Mouse (Mus musculus) gastrocnemius, adult 2 months (tissue): ENCODE results near the gene Zfand3. TPM values are rescaled to one million over a fixed set of nuclear protein-coding genes. Genes with fewer than 3 reads are reported as not detected.

ENCODE experiments used
- DNase-seq: peaks from one replicate; pipeline ENCODE4 v3.0.0; 2022
- H3K27ac ChIP-seq: fragments of 200-600 bp; 2 replicates; pipeline ENCODE4 v1.8.1; 2022; ENCODE audit warnings: mild to moderate bottlenecking
- H3K4me3 ChIP-seq: fragments of 200-600 bp; 2 replicates; pipeline ENCODE4 v1.8.1; 2022; ENCODE audit warnings: mild to moderate bottlenecking, moderate library complexity
- CTCF ChIP-seq: fragments of 200-600 bp; IDR thresholded peaks from 2 replicates; pipeline ENCODE4 v1.8.1; 2022; ENCODE audit warnings: antibody characterized with exemption, mild to moderate bottlenecking, moderate library complexity
- intact Hi-C: fragments of 180-260 bp; cut with DNase I; formaldehyde crosslinking; loops from one replicate; pipeline ENCODE4 v1.15.1; 2025
- total RNA-seq, 2 experiments: library from RNA; stranded (reverse); gene quantifications; 2 replicates each; pipeline ENCODE4 v1.2.3; 2021

Gene Zfand3
- total RNA-seq, 2 experiments from 2014 or later: 193 to 204 TPM

DNA sequence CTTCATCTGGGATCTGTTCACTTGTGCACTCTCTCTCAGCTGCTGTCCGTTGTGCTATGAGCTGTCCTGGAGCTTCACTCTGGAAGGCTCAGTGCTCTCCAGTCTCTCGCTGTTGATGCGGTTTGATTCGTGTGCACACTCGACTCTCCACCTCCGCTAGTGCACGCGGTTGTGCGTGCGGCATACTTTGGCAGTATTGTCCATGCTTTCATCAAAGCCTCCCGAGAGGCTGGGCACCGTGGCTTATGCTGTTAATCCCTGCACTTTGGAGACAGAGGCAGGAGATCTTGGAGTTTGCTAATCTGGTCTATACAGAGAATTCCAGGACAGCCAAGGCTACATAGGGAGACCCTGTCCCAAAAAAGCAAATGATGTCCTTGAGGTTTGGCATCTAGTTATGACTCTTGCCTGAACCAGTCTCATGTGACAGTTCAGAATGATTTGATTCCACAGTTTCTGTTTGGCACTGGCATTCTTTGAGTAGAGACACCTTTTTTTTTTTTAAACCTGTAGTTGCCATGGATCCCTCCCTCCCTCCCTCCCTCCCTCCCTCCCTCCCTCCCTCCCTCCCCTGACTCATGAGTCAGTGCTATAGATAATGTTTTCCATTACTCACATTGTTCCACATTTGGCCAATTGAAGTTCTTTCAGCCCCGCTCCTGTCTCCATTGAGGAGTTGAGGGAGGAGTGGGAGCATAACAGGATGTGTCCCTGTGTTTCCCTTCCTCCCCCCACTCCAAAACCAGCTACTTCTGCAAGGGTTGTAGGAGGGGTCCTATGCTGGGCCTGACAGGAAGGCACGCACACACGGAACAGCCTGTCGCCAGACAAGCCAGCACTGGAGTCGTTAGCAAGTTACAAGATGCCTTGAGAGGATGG lies 192.1 kb downstream of the Zfand3 start:
- peak; percentile 36 for DNase-seq
- TF ChIP-seq CTCF: no peak
- H3K4me3 ChIP-seq: peak overlapping the region; percentile 49
- intact Hi-C loops: loop anchor here (5.0 to 10.0 kb wide), 3 partner anchors 84 to 222 kb away; partner anchors contain the start of genes Mdga1 and Zfand3
- peak overlapping the region; percentile 85 for H3K27ac ChIP-seq

DNA sequence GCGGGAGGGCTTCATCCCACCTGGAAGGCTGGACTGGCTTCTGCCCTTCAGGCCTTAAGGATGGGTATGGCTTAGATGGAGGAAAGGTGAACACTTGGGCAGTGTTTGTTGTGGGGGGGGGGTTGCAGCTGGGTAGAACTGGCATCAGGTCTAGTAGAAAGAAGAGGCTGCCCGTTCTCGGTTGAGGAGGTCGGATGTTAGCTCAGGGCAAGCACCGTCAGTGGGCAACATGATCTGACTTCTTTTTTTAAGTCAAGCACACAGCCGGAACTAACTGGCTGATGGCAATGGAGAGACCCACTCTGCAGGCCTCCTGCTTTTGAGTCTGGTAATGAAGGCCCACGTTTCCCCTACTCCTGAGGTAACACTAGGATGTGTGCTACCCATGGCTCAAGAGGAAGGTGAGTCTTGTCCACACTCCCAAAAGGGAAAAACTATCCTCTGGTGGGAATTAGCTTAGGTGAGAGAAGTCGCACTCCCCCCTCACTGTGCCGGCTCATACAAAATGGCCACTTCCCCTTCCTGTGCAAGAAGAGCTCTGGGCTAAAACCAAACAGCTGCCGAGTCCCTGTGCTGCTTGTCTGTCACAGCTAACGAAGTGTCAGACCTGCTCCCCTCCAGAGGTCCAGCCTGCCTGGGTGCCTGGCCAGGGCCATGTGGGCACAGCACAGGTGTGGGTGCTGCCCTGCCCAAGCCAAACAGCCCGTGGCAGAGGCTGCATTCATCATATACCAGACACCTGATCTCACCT lies 192.9 kb downstream of the Zfand3 start:
- Histone ChIP-seq H3K27ac (peak overlapping the region; percentile 85), H3K4me3 (peak overlapping the region; percentile 49)
- DNase-seq: peak; percentile 76
- intact Hi-C loops: loop anchor here (5.0 to 10.0 kb wide), 3 partner anchors 85 to 223 kb away; partner anchors contain the start of genes Mdga1 and Zfand3
- TF ChIP-seq CTCF: no peak

DNA sequence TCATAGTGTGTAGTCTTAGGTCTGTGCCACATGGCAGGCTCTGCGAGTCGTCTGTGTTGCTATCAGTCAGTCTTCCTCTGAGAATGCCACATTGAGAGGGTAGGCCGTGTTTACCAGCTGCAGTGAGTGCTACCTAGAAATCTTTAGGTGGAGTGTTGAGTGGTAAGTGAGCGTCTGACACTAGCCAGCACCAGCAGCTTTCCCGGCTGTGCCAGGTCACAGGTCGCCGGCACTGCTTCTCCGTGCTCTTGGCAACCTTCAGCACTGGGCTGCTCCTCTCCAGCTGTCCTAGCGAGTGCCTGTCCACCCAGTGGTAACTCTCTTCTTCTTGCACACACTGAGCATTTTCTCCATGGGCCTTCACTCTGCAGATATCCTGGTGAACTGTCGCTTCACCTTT lies 193.9 kb downstream of the Zfand3 start:
- Histone ChIP-seq H3K4me3 (peak overlapping the region; percentile 49), H3K27ac (peak overlapping the region; percentile 85)
- intact Hi-C loops: loop anchor here (5.0 to 10.0 kb wide), 3 partner anchors 86 to 224 kb away; partner anchors contain the start of genes Mdga1 and Zfand3
- TF ChIP-seq CTCF: peak; percentile 14; the same call in 1 of the 2 replicates
- peak; percentile 83 for DNase-seq

DNA sequence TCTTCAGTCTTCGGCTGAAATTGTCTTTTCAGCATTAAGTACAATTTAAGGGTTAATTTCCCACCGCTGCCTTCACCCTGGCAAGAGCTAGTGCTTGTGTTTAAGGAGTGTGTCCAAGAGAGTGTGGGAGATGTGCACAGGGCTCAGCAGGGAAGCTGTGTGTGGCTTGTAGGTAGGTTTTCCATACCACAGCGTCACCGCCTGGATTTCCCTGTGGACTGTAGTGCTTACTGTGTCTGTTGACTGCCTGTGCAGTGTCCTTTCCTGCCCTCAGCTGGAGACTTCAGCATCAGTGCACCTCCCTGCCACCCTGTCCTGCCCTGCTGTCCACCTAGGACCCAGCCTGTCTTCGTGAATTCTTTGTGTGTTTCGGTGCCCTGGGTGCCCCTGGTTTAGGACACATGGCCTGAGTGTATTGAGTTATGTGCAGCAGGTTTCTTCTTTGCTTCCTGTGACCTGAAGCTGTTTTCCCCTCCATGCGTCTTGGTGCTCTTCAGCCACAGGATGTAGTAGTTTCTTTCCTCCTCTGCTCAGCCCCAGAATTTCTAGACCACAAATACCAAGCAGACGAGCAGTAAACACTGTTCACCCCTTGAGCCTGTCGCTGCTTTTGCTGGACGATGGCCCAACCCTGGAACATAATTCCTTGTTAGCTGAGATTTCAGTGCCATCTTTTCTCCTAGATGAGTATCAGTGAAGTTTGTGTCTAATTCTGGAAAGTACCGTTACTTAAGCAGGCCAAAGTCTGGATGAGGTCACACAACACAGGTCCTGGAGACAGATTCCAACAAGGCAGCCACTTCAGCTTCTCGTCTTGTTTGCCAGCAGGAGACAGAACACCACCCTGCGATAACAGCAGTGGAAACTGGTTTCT lies 195.1 kb downstream of the Zfand3 start:
- H3K27ac ChIP-seq: peak overlapping the region; percentile 85
- H3K4me3 ChIP-seq: peak overlapping the region; percentile 8; the same call in 1 of the 2 replicates
- peak; percentile 76 for DNase-seq
- no peak; the same call in 1 of the 2 replicates for TF ChIP-seq CTCF
- intact Hi-C loops: loop anchor here (5.0 to 10.0 kb wide), 5 partner anchors 43 to 258 kb away; partner anchors contain the start of genes Mdga1 and Zfand3

DNA sequence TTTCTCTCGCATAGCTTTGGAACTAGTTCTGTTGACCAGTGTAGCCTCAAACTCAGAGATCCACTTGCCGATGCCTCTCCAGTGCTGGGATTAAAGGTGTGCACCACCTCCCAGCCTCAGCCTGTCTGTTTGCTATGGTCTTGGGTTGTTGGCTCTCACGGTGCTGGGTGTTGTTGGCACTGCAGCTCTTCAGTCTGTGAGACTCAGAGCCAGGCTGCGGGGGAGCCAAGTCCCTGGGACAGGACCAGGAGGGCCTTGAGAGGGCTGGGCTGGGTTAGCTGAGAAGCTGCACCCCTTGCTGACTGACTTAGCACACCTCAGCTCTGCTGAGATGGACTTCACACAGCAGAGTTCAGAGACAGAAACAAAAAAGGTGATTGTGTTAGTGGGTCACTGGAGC lies 195.8 kb downstream of the Zfand3 start:
- peak; percentile 70 for DNase-seq
- no peak for TF ChIP-seq CTCF
- Histone ChIP-seq H3K27ac (peak overlapping the region; percentile 85), H3K4me3 (peak overlapping the region; percentile 8)
- intact Hi-C loops: loop anchor here (5.0 kb wide), 2 partner anchors 42 to 257 kb away; no protein-coding TSS in a partner anchor

DNA sequence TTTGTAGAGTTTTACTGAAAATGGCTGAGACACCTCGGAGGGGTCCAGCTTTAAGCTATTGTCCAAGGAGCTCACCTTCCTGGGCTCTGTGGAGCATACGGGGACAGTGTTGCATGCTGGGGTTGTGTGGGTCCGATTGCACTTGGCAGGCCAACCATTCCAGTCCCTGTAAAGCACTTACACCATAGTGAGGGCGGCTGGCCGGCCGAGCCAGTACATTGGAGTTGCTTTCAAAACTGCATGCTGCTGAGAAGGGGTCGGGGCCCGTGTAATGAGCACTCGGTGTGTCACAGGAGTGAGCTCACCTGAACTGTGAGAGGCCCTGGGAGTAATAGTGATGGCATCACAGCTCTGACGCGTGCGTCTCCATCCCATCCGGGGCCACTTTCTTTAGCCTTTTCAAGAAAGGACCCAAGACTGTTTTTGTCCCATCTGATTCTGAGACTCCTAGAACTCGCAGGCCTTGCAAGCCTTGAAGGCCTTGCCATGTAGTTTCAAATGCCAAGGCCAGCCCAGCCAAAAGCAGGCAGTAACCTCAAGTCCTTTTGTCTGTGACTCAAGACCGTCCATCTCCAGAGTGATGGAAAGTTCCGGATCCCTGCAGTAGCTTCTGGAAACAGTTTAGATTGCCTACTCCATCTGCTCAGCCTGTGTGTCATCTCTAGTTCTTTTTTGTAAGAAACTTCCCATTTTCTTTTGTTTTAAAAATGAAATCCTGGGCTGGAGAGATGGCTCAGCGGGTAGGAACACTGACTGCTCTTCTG lies 200.7 kb downstream of the Zfand3 start:
- no peak overlapping the region for H3K4me3 ChIP-seq
- no peak for TF ChIP-seq CTCF
- H3K27ac ChIP-seq: peak overlapping the region; percentile 67
- intact Hi-C loops: no loop called here
- peak; percentile 72 for DNase-seq

DNA sequence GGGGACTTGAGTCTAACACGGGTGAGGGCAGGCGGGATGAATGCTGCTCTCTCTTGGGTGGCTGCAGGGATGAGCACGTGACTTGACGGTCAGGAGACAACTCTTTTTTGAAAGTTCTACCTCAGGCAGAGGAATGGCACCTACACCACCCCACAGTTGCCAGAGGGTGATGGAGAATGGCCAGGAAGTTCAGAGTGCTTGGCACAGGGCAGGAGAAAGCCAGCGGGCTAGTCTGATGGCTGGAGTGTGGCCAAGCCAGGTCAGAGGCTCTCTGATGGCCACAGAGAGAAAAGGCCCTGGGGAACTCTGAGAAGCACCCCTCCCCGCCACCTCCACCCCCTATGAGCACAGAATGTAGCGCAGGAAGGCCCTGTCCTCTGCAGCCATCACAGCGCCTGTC lies 205.7 kb downstream of the Zfand3 start:
- Histone ChIP-seq H3K4me3 (no peak overlapping the region), H3K27ac (no peak overlapping the region)
- no peak for TF ChIP-seq CTCF
- no peak for DNase-seq
- intact Hi-C loops: no loop called here

DNA sequence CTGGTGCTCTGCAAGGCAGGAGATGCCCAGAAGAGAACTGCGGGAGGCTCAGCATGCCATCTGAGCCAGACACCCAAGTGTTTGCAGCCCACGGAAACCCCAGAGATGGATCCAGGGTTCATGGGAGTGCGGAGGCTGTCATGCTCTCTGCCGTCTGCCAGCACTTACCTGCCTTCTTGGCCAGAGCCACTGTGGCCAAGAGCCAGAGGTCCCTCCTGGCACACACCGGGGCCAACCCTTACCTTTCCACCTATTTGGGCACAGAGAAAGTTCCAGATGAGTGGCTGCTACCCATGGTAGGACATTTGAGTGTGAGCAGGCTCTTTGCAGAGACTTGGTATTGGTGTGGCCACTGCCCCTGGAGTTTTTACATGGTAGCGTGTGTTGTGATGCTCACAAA lies 206.4 kb downstream of the Zfand3 start:
- TF ChIP-seq CTCF: no peak
- intact Hi-C loops: no loop called here
- no peak overlapping the region for H3K27ac ChIP-seq
- DNase-seq: no peak
- no peak overlapping the region for H3K4me3 ChIP-seq

DNA sequence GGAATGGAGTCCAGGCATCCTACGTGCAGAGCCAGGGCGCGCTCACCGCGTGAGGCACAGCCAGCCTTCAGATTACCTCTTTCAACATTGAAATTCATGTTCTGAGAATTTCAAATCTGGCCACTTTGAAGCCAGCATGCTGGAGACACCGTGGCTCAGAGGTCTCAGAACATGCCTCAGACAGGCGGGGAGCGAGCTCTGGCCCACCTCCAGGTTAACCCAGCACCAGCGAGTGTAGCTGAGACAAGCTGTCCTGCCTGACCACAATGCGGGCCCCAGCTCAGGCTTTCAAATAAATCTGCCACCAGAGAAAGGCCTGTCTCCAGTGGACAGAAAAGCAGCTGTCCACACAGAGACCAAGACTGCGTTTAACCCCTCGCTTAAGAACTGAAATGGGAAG lies 208.1 kb downstream of the Zfand3 start:
- no peak overlapping the region for H3K27ac ChIP-seq
- intact Hi-C loops: no loop called here

DNA sequence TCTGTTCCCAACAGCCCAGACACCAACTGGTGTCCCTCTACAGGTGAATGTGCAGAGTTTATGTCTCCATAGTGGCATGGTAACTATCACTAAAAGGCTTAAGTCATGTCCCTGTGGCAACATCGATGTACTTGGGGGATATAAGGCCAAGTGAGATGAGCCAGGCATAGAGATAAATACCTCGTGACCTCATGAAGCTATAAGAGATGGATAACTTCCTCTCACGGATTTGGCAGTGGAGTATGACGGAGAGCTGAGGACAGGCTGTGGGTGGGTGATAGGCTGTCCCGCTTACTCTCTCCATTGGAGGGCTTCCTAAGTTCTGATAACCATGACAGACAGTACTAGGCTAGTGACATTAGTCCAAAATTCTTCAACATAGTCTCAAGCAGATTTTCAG lies 208.8 kb downstream of the Zfand3 start:
- intact Hi-C loops: no loop called here
- H3K27ac ChIP-seq: no peak overlapping the region
- no peak overlapping the region for H3K4me3 ChIP-seq
- TF ChIP-seq CTCF: no peak
- DNase-seq: no peak

More for the DNA sequence above, 208.1 kb downstream of the Zfand3 start:
- TF ChIP-seq CTCF: no peak
- DNase-seq: no peak
- no peak overlapping the region for H3K4me3 ChIP-seq

DNA sequence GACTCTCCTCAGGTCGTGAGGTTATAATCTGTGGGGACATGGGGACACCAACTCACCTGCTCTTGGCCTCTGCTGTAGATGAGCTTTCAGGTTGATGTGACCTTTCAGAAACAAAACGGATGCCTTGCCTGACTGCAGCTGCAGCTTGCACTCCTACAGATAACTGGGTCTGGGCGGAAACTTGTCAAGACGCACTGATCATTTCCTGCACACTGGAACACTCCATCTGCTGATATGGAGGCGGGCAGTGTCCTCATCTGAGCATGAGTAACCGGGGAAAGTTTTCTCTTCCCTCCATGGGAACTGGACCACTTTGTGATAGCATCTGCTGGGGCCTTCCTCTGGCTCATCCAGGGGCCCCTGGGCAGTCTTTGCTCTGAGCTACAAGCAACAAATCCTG lies 209.9 kb downstream of the Zfand3 start:
- H3K27ac ChIP-seq: no peak overlapping the region
- DNase-seq: no peak
- no peak for TF ChIP-seq CTCF
- no peak overlapping the region for H3K4me3 ChIP-seq
- intact Hi-C loops: no loop called here
